Mouse (Mus musculus) liver, postnatal 0 days (tissue): ENCODE measurements around the gene Amh. TPM values are rescaled to one million over a fixed set of nuclear protein-coding genes. Genes with fewer than 3 reads are reported as not detected.
A peak's percentile ranks its signal among the peaks of the same experiment; 100 is the strongest.

Experiments used
- ATAC-seq: fragments of 200-750 bp; cut with Nextera tagmentation; 2 replicates; pipeline ENCODE4 v1.8.0; 2017; ENCODE audit warnings: mild to moderate bottlenecking, moderate library complexity
- DNase-seq: peaks from one replicate; pipeline ENCODE4 v3.0.0-alpha.2; 2016
- H3K27ac ChIP-seq: fragments of 300-500 bp; sonication (generic); 2 replicates; pipeline ENCODE4 v1.5.1; 2014; ENCODE audit warnings: antibody characterized with exemption, moderate library complexity, mild to moderate bottlenecking, low read depth
- H3K27me3 ChIP-seq: fragments of 300-500 bp; sonication (generic); 2 replicates; pipeline ENCODE4 v1.6.1; 2014; ENCODE audit warnings: low read length, control low read depth, mixed read lengths; ENCODE audit not compliant: insufficient read depth
- H3K36me3 ChIP-seq: fragments of 300-500 bp; sonication (generic); replicated peaks from 2 replicates; pipeline ENCODE4 v1.6.1; 2014; ENCODE audit warnings: mild to moderate bottlenecking, control low read depth, low read length, moderate library complexity, mixed read lengths; ENCODE audit not compliant: insufficient read depth
- H3K4me1 ChIP-seq: fragments of 300-500 bp; sonication (generic); 2 replicates; pipeline ENCODE4 v1.6.1; 2014; ENCODE audit warnings: antibody characterized with exemption, mild to moderate bottlenecking, control low read depth; ENCODE audit not compliant: insufficient read depth
- H3K4me2 ChIP-seq: fragments of 300-500 bp; sonication (generic); 2 replicates; pipeline ENCODE4 v1.6.1; 2014; ENCODE audit warnings: low read depth, mild to moderate bottlenecking, low read length, moderate library complexity, mixed read lengths
- H3K4me3 ChIP-seq: fragments of 300-500 bp; sonication (generic); 2 replicates; pipeline ENCODE4 v1.5.1; 2014; ENCODE audit warnings: low read depth, low read length
- H3K9ac ChIP-seq: fragments of 300-500 bp; sonication (generic); replicated peaks from 2 replicates; pipeline ENCODE4 v1.6.1; 2014; ENCODE audit warnings: mild to moderate bottlenecking, moderate library complexity
- H3K9me3 ChIP-seq: fragments of 300-500 bp; sonication (generic); 2 replicates; pipeline ENCODE4 v1.6.1; 2016; ENCODE audit warnings: mild to moderate bottlenecking, control low read depth, low read length, mixed read lengths
- CTCF ChIP-seq: sonication (generic); IDR thresholded peaks from 2 replicates; pipeline ENCODE4 v1.5.1; 2016; ENCODE audit warnings: antibody characterized with exemption, low read depth
- EP300 ChIP-seq: IDR thresholded peaks from 2 replicates; pipeline ENCODE4 v1.6.1; 2016; ENCODE audit warnings: antibody characterized with exemption, low read depth, mild to moderate bottlenecking
- WGBS: fragments of 180-500 bp; shearing (Covaris S2); extraction: QIAGEN DNeasy Blood & Tissue Kit; methylation state at CpG from one replicate; pipeline ENCODE4 v1.1.7; 2014; ENCODE audit not compliant: insufficient replicate concordance; 5-methylcytosine and 5-hydroxymethylcytosine counted together
- polyA plus RNA-seq: library from polyadenylated mRNA; unstranded; fragments of >200 nt; fragmentation: Nextera tagmentation; extraction: Ambion mirVana; gene quantifications from 2 replicates; pipeline ENCODE4 v1.2.1, GENCODE M21; 2015

The Amh gene
- polyA plus RNA-seq, 1 experiment from 2014 or later, result 0.06 TPM

DNA sequence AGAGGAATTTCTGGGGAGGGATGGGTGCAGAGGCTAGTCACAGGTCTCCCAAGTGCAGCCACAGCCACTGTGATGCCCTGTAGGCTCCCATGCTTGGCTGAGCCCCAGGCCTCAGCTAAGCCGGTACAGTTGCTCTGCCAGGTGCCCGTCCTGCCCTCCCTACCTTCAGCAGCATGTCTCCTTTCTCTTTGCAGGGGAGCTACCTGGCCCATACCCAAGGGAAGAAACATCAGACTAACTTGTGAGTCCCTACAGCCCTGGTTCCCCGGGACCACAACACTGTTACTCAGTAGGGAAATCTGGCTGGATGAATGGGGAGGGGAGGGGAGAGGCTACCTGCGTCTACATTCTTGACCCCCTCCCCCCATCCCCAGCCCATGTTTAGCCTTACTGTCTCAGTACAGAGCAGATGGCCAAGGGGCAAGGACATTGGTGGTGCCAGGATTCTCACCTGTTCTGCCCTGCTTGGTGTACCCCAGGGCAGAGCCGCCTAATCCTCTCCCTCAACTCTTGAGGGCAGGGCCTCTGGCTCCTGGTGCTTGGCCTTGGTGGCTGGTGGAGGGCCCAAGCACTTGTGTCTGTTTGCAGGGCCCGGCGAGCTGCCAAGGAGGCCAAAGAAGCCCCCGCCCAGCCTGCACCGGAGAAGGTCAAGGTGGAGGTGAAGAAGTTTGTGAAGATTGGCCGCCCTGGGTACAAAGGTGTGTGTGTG lies 2.7 kb upstream of the Amh start:
- Histone ChIP-seq H3K4me3 (no peak overlapping the region), H3K4me1 (peaks cover 27% of the 10 kb centered on the region), H3K9me3 (no peaks in the 10 kb centered on the region), H3K27ac (no peak overlapping the region), H3K9ac (no peak overlapping the region), H3K4me2 (no peak overlapping the region), H3K27me3 (0 out of 2 replicates have a peak, but pooled peaks cover under 1% of the 10 kb centered on the region), H3K36me3 (peaks cover 48% of the 10 kb centered on the region)
- WGBS, result 86% methylated on average over 9 of the region's 10 CpGs
- no peak for TF ChIP-seq EP300
- TF ChIP-seq CTCF, result no peak
- no peak for ATAC-seq
- no peak for DNase-seq

DNA sequence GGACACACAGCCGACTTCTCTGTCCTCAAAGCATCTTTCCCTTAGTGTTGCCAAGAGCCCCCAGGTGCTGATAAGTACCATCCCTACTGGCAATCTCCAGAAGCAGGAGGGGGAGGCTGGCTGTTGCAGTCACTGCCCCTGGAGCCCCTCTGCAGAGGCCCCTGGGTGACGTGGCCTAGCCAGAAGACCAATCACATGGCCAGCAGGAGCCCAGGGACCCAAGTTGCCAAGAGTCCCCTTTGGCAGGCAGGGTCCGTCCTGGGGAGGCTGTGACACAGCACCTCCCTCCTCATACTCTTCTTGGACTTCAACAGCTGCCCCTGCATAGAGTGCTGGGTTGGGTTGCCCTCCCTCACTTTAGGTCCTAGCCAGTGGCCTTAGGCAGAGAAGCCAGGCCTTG lies 2.0 kb upstream of the Amh start:
- no peak for ATAC-seq
- Histone ChIP-seq H3K4me2 (no peak overlapping the region), H3K9ac (no peak overlapping the region), H3K9me3 (no peaks in the 10 kb centered on the region), H3K27ac (no peak overlapping the region), H3K4me3 (no peak overlapping the region), H3K4me1 (peaks cover 29% of the 10 kb centered on the region), H3K36me3 (peaks cover 48% of the 10 kb centered on the region), H3K27me3 (peaks cover 7% of the 10 kb centered on the region)
- WGBS, result 83% methylated on average over 3 of the region's 3 CpGs
- DNase-seq, result no peak
- no peak for TF ChIP-seq CTCF
- TF ChIP-seq EP300, result no peak

DNA sequence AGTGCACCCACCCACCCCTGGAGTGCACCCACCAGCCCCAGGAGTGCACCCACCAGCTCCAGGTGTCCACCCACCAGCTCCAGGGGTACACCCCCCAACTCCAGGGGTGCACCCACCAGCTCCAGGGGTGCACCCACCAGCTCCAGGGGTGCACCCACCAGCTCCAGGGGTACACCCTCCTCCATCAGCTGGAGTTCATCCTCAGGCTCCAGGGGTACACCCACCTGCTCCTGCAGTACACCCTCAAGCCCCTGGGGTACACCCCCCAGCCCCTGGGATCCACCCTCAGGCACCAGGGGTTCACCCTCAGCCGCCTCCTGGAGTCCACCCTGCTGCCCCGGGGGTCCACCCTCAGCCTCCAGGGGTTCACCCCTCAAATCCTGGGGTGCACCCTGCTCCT lies 703 bp upstream of the Amh start:
- Histone ChIP-seq H3K4me3 (no peak overlapping the region), H3K27me3 (peaks cover 20% of the 10 kb centered on the region), H3K4me2 (no peak overlapping the region), H3K27ac (no peak overlapping the region), H3K36me3 (peaks cover 48% of the 10 kb centered on the region), H3K9me3 (no peaks in the 10 kb centered on the region), H3K9ac (no peak overlapping the region), H3K4me1 (peaks cover 38% of the 10 kb centered on the region)
- 100% methylated on average over 2 of the region's 2 CpGs for WGBS
- ATAC-seq (no peak), DNase-seq (no peak)
- TF ChIP-seq CTCF (no peak), EP300 (no peak)

GRCm38 (mm10) chr10:80805322-80805721 lies 279 bp downstream of the Amh start:
- Histone ChIP-seq H3K4me3 (no peak overlapping the region), H3K9ac (no peak overlapping the region), H3K27me3 (peaks cover 29% of the 10 kb centered on the region), H3K27ac (no peak overlapping the region), H3K36me3 (peaks cover 48% of the 10 kb centered on the region), H3K9me3 (no peaks in the 10 kb centered on the region), H3K4me1 (peaks cover 29% of the 10 kb centered on the region), H3K4me2 (no peak overlapping the region)
- DNase-seq (no peak), ATAC-seq (no peak)
- TF ChIP-seq CTCF, result no peak
- no peak for TF ChIP-seq EP300
- WGBS, result 67% methylated on average over 5 of the region's 5 CpGs

- ATAC-seq (peak; percentile 78), DNase-seq (peak; percentile 92)
- Histone ChIP-seq H3K27me3 (peaks cover 32% of the 10 kb centered on the region), H3K4me3 (no peak overlapping the region), H3K9me3 (no peaks in the 10 kb centered on the region), H3K4me1 (peaks cover 27% of the 10 kb centered on the region), H3K4me2 (no peak overlapping the region), H3K9ac (no peak overlapping the region), H3K27ac (no peak overlapping the region), H3K36me3 (peaks cover 44% of the 10 kb centered on the region)
- 10% methylated on average over 3 of the region's 3 CpGs for WGBS
- TF ChIP-seq EP300 (no peak), CTCF (peak; percentile 91)
Measured at GRCm38 (mm10) chr10:80805925-80806324, 882 bp downstream of the Amh start.

DNA sequence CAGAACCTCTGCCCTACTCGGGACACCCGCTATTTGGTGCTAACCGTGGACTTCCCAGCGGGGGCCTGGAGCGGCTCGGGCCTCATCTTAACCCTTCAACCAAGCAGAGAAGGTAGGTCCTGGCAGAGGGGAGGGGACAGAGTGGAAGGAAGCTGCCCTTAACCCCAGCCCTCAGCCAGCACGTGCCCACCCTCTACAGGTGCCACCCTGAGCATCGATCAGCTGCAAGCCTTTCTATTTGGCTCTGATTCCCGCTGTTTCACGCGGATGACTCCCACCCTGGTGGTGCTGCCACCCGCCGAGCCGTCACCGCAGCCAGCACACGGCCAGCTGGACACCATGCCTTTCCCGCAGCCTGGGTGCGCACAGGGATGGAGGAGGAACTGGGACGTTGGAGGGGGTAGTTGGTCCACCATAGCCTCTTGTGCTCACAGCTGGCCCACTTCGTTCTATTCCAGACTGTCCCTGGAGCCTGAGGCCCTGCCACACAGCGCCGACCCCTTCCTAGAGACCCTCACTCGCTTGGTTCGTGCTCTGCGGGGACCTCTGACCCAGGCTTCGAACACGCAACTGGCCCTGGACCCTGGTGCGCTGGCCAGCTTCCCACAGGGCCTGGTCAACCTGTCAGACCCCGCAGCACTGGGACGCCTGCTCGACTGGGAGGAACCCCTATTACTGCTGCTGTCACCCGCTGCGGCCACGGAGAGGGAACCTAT lies 1.5 kb downstream of the Amh start:
- Histone ChIP-seq H3K9ac (no peak overlapping the region), H3K36me3 (peaks cover 39% of the 10 kb centered on the region), H3K9me3 (no peaks in the 10 kb centered on the region), H3K27me3 (peaks cover 32% of the 10 kb centered on the region), H3K4me1 (peaks cover 27% of the 10 kb centered on the region), H3K27ac (no peak overlapping the region), H3K4me3 (peak overlapping the region; percentile 32), H3K4me2 (peak overlapping the region; percentile 76)
- 52% methylated on average over 34 of the region's 34 CpGs for WGBS
- TF ChIP-seq EP300 (no peak), CTCF (no peak)
- ATAC-seq, result peak; percentile 5
- DNase-seq, result no peak
